Mouse (Mus musculus): ENCODE measurements around the gene Adamts9. TPM values are rescaled to one million over a fixed set of nuclear protein-coding genes. Genes with fewer than 3 reads are reported as not detected.
A peak's percentile ranks its signal among the peaks of the same experiment; 100 is the strongest.

Adamts9 gene
- polyA plus RNA-seq, 1 experiment = 12.4 TPM

DNA sequence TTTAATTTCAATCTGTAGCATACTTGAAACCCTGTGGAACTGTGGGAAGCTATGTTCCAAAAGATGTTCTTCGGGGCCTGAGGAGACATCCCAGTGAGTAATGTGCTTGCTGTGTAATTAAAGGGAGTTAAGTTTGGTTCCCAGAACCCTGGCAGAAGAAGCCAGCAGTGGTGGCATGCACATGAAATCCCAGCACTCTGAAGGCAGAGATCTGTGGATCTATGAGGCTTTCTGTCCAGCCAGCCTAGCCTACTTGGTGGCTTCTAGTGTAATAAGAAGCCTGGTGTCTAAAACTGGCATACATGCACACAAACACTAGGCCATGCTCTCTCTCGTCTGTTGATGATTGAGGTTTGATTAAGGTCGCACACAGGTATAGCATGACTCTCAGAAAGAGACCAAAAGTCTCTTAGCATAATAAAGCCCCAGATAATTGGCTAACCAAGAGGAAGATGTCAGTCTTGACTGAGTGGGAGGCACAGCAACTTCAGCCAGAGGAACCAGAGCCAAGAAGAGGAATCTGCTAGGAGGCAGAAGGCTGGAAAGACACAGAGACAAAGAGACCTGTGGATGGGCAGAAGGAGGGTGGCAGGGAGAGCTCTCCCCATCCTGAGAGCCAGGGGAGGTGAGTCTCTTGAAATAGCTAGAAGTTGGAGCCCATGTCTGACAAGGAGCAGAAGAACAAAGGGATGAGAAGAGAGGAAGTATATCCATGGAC, 138.9 kb downstream of the Adamts9 start:
- DNase-seq (ENCODE audit: low read depth) = no peak

DNA sequence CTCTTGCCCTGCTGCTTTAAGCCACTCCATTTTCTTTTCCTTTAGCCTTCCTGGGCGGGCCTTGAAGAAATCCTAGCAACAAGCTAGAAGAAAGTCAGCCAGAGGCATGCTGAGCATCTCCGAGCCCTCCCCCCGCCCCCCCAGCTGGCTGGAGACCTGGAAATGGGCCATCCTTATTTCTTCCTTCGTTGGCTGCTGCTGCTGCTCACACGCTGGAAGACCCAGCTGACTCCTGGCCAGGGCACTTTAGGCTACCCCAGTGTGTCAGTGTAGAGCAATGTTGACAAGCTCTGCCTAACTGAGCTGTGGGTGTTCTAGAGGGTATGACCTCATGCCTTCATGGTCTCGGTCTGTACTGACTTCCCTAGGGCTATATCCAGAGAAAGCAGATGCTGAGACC, 140.1 kb downstream of the Adamts9 start:
- no peak for DNase-seq (ENCODE audit: low read depth)

DNA sequence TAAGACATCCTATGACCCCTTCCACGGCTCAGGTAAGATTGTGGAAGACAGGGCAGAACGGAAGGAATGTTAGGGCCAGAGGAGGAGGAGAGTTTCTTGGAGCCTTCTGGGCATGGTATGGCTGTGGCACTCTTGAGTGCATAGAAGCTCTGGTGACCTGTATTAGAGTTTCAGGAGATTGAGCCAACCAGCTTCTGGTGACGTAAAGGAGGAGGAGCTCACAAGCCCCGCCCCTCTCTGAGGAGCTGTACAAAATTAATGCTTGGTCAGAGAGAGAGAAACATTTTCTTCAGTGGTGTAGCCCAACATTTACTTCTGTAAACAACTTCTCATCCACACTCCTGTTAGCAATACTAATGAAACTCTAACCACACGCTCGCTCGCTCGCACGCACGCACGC, 140.9 kb downstream of the Adamts9 start:
- no peak for DNase-seq (ENCODE audit: low read depth)

DNA sequence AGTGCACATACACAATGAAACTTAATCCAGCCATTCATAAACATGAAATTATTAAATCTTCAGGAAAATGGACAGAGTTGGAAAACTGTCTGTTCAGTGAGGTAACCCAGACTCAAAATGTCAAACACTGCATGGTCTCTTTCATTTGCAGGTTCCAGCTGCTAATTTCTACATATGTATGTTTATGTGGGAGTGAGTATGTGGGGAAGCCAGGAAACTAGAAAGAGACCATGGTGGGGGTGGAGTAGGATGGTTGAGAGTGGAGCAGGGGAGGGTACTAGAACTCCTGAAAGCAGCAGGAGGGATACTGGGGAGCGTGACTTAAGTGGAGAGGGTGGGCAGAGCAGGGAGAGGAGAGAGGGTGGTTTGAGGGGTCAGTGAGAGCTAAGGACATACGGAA, 141.8 kb downstream of the Adamts9 start:
- DNase-seq (ENCODE audit: low read depth) = no peak

DNA sequence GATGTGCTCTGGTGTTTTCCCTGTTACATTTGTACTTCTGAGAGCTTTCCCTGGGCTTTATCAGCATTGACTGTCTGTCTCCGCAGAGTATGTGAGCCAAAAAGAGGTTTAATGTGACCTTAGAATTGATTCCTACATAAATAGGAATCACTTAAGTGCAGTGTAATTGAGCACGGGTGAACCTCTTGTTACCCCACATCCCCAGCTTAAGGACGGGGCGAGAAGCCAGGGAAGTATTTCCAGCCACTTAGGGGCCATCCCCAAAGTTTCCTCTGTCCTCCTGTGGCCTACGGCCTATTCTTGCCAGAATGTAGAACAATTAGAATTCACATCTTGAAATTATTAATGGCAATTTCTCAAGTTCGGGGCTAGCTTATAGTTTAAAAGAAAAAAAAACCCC, 149.5 kb downstream of the Adamts9 start:
- no peak for DNase-seq (ENCODE audit: low read depth)

DNA sequence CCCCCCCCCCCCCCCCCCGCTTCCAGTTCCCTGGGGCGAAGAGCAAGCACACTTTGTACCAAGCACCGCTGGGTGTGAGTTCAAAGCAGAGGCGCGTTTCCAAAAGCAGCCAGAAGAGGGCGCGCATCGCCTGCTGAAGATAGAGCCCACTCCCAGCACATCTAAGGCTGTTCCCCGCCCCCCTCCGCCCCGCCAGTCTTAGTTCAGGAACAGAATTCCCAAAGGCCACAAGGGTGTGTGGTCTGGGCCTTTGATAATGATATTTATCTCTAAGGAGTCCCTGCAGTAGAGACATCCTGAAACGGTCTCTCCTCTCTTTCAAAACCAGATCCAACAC, 155.9 kb downstream of the Adamts9 start:
- no peak for DNase-seq (ENCODE audit: low read depth)

DNA sequence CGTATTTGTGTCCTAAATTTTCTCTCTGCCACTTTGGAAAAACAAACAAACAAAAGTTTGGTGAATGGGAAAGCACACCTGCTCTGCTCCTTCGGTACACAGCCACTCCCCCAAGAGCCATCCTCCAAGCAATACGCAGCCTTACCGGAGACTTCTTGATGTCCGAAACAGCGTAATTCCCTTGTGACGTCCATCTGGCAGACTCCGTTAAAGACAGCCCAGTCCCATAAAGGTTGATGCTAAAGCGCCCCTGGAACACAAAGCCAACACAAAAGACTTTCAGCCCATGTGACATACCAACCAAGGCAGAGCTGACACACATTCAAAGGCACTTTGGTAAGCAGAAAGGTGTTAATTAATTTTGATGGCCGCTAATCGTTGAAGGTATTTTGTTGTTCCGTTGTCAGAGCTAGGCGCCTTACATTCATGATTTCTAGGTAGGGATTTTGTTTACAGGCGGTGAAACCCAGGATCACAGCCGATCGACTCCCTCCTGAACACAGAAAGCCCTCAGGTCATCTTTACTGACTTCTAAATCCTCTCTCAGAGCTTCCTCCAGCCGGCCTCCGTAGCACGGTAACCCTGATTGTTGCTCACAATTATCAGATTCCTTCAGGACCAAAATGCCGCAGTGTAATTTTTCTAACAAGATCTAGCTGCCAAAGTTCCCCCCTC, 156.5 kb downstream of the Adamts9 start:
- no peak for DNase-seq (ENCODE audit: low read depth)

DNA sequence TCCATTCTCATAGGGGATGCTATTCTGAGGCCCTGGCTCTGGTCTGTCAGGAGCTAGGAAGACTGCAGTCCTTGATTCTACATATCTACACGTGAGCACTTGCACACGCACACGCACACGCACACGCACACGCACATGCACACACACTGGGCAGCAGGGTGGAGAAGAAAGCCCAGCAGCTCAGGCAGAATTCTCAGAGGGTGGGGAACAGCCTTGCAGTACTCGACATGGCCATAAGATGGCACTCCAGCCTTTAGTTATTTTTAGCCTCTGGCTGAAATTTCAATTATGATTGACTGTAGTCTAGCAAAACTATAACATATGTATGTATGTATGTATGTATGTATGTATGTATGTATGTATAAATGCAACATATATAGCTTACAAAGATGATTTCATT, 158.5 kb downstream of the Adamts9 start:
- DNase-seq (ENCODE audit: low read depth) = no peak

DNA sequence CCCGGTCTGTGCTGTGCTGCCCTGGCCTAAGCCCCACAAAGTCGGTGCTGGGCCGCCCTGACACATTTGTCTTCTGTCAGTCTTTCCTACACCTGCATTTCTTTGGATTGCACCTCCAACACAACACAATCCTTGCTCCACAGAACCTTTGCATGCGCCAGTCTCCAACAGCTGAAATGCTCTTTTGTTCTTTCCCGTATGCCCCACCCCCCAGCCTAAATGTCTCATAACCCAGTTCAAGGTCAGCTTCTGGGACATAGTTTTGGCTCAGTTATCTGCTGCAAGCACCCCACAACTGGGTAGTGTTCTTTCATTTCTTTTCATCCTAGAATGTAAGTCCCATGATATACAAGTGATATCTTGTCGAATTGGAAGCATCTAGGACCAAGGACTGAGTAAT, 161.8 kb downstream of the Adamts9 start:
- DNase-seq (ENCODE audit: low read depth) = no peak

DNA sequence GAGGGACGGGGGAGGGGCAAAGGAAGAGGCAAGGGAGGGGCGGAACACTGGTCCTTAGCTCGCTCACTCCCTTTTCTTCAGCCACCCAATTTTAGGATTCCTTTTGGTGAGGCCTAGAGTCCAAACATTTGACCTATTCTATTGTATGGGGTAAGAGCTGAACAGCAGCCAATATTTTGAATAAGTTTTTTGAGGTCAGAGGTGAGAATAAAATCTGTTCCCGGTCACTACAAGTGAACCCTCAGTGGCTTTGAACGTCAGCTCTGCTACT, 163.4 kb downstream of the Adamts9 start:
- DNase-seq (ENCODE audit: low read depth) = no peak

DNA sequence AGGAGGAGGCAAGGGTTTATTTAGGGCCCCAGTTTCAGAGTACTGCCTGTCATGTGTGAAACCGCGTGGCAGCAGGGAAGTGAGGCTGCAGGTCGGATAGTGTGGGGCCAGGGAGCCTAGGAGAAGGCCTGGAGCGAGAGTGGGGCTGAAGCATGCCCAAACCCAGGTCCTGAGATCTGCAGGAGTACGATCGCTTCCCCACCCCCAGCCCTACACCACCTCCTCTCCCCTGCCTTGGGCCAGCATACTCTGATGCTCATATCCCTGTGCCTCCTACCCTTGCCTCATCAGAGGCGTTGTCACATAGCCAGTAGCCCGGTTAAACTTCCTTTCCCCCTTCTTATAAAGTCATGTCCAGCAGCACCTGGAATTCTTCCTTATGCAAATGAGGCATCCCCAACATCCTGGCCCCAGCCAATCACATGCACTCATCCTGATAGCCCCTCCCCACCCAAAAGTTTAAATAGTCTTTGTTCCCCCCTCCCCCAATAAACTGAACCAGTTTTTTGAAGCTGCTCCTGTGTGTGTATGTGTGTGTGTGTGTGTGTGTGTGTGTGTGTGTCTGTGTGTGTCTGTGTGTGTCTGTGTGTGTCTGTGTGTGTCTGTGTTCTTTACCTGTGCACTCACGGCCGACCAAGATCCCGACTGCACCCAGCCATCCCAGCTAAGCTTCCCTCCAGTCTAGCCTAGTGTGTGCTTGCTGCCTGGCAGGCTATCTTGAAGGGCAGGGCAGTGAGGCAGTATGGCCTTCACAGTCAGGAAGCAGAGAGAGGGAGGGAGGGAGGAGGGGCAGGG, 164.0 kb downstream of the Adamts9 start:
- no peak for DNase-seq (ENCODE audit: low read depth)

DNA sequence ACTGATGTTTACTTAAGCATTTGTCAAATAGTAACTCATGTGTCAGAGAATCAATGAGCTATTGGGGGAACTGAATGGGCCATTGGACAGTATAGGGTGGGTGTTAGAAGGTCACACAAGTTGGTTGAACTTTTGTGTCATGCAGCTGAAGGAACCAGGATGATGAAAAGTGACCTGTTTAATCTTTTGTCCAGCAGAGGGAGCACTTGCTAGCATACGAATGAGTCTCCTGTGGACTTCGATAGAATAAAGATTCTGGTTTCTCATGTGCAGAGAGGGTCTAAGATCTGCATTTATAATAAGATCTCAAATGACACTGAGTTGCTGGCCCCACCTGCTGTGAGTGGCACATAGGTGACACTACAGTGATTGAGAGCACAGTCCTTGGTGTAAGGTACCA, 166.9 kb downstream of the Adamts9 start:
- DNase-seq (ENCODE audit: low read depth) = no peak

DNA sequence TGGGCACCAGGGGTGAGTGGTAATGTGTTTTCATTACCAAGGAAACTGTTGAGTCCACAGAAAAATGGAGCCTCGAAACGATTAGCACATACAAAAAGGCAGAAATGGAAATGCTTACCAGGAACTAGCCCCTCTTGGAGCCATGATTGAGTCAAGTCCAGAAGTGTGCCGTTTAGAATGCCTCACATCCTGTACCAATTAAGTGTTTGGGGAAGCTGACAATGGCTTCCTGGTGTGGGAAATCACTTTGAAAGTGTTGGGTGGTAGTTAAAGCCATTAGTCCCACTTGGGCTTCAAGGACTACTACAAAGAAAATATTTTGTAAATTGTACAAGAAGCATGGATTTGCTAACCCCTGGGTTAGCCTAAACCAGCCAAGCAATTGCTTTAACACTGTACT, 180.9 kb downstream of the Adamts9 start:
- DNase-seq (ENCODE audit: low read depth) = no peak

DNA sequence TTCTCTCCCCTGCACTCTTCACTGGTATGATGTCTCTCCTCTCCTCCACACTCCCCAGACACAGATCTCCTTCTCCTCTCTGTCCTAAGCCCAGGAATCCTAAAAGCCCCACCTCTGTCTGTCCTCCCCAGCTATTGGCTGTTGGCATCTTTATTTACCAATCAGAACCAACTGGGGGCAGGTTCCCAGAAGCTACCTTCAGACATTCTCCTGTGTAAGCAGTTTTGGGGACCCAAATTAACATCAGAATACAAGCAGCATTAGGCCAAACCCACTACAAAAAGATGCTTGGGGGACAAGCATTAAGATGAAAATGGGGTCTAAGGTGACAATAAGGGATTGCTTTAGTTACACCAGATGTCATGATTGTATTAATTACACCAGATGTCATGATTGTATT, 183.7 kb downstream of the Adamts9 start:
- DNase-seq (ENCODE audit: low read depth) = no peak

DNA sequence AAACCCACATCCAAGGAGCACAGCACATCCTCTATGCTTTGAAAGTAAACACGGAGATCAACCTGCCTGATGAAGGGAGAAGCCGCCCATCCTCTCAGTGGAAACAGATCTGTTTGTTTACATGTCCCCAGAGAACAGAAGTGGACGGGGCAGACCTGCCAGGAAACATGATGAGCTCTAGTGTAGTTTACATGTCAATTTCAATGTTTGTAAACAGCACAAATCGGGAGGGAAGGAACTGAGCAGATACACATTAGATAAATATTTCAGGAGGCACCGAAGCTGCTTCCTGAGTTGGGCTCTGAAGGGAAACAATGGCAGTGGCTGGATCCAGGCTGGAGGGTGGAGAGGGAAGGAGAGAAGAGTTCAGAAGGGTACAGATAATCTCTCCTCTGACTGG, 187.5 kb downstream of the Adamts9 start:
- DNase-seq (ENCODE audit: low read depth) = no peak

DNA sequence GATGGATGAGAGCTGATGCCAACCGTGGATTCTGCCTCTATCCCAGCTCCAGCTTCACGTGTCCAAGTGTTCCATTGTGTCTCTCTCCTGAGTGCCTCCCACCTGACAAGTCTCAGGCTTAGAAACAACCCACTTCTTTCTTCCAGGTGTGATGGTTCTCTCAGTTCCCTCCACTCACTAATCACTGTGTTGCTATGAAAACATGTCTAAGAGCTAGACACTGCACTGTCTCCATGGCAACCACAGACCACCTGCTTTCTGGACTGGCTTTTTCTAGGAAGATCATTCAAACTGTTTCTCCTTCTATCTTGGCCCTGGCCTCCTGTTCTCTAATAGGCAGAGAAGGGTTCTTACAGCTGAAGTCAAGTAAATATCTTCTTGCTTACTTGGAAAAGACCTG, 190.6 kb downstream of the Adamts9 start:
- no peak for DNase-seq (ENCODE audit: low read depth)

DNA sequence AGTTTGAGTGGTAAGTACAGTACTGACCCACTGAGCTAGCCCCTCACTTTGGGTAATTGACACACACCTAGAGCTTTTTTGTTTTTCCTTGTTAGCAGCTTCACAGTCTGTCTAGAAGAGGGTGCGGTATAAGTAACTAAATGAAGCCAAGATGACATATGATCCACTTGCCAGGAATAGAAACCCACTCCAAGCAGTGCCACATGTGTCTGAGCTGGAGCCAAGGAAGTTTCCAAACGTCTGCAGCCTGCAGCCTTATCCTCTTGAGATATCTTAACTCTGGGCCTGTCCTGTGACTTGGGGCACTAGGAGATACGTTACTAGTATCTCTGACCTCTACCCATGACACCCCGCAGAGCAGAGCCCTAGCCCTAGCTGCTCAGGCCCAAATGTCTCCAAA, 193.9 kb downstream of the Adamts9 start:
- no peak for DNase-seq (ENCODE audit: low read depth)

DNA sequence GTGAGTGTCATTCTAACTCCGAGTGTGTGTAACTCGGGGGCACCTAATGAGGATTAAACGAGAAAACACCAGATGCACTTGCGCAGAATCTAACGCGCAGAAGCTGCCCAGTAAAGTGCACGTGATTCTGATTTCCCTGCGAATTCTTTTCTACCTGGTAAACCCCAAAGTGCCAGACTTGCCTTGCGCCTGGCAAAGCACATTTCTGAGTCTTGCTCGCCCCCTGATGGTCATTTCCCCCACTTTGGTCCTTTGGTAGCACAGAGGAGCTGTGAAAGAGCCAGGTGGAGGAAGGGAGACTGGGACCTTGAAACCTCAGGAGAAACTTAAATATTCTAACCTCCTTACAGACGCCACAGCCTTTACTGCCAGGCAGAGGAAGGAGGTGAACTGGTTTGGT, 199.7 kb downstream of the Adamts9 start:
- DNase-seq (ENCODE audit: low read depth) = no peak

DNA sequence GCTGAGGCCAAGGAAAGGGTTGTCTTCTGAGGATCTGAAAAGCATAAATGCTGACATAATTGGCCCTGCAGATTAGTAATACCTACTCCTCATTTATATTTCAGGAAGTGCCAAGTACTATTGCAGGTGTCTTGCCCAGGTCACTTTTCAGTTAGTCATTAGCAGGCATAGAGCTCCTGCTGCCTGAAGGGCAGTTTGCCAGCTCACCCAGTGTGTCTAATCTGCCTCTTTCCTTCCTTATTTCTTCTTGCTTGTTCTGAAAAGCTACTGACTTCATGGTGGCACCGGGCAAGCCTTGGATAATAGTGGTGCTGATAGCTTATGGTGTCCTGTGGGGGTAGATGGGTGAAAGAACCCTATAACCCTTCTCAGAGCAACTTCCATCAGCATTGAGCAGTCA, 206.2 kb downstream of the Adamts9 start:
- no peak for DNase-seq (ENCODE audit: low read depth)

DNA sequence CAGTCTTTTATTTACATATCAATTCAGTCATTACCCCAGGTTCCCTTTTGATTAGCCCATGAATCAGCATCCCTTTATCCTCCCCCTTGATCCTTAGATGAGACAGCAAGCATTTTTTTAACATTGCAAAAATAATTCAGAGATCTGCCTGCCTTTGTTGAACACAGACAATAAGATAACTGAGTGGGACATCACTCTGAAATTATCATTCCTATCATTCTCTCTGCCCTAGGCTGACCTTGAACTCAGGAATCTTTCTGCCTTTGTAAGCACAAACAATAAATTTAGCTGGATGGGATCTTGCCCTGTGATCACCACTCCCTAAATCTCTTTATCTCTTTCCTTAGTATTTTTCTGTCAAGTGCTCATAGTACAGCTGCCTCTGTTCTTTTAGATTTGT, 209.6 kb downstream of the Adamts9 start:
- DNase-seq (ENCODE audit: low read depth) = no peak

DNA sequence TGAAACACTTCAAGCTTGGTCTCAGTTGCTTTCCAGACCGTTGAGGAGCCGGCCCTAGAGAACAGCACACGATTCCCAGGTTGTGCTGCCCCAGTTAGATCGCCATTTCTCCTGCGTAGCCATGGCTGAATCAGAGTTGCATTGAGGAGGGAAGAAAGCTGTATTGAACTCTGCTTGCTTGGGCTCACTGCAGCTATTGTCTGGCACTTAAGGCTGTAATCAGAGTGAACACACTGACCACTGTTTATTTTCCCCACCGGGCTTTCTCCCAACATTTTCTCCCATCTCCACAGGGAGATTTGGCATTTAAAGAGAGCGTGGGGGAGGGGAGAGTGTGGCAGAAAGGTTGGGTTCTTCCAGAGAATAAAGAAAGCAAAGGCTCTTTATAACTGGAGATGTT, 214.8 kb downstream of the Adamts9 start:
- DNase-seq (ENCODE audit: low read depth) = no peak

DNA sequence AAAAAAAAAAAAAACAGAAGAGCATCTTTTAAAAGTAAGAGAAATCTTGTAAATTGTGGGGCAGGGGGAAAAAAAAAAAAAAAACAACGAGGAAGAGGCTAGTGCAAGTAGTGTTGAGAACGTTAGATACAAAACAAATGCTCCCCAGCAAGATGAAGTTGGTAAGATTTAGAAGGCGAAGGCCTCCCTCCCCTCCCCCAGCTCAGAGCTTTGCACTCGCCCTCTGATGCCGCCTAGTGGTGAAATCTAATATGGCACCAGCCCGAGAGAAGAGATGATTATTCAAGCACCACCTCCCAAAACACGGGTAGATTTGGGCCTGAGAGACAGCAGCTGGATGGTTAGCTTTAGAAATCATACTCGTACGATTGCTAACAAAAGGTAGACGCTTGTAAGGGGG, 215.2 kb downstream of the Adamts9 start:
- peak; percentile 12 for DNase-seq (ENCODE audit: low read depth)

DNA sequence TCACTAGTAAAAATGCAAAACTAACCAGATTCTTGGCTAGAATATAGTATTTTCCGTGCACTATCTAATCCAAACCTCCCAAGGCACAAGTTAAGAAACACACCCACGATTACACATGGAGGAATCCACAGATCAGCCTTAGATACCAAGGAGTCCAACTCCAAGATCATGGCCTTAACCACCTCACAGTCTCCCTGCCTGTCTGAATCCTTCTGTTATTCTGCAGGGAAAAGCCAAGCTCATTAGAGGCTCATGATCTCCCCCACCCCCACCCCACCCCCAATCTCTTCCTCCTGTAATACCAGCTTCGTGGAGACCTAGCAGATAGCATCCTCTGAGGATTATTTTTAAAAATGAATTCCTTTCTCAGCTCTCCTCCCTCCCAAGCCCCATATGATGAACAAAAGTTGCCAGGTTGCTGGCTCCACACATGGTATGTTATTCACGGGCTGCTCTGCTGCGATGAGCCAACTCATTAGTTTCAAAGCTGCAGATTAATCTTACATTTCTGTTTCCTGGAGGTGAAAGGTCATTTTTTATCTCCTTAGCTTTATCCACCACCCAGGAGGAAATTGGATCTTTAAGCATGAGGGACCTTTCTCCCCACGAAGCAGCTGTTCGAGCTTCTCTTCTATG, 215.8 kb downstream of the Adamts9 start:
- DNase-seq (ENCODE audit: low read depth) = no peak
